ENCODE assay signal across 13 mouse cellular contexts in genomic region chr3:116771597-116771996, GRCm38 (mm10). TPM values are rescaled to one million over a fixed set of nuclear protein-coding genes. Genes with fewer than 3 reads are reported as not detected.
DNase-seq lines count a peak whose midpoint lies in the region; ATAC-seq lines count a peak whose summit lies in the region.
"Had no signal": no experiment of that assay in that cellular context is flagged by ENCODE, and none has a peak within 500 bp of the region (broad histone marks: within the 10 kb centered on the region; RNA-seq: fewer than 3 reads in every experiment).

No protein-coding gene starts in this region.

- H3K4me3 ChIP-seq in midbrain, embryonic 14.5 days (replicated peaks; ENCODE audit: low read depth, low read length) = no peak overlapping the region
- H3K4me3 ChIP-seq in midbrain, embryonic 13.5 days (replicated peaks) = no peak overlapping the region
- H3K4me3 ChIP-seq: embryonic facial prominence, embryonic 12.5 days; forebrain, embryonic 15.5 days; neural tube, embryonic 12.5 days had no signal

- H3K27ac ChIP-seq in midbrain, embryonic 14.5 days (replicated peaks; ENCODE audit: low read depth, low read length) = no peak overlapping the region
- no peak overlapping the region for H3K27ac ChIP-seq in midbrain, embryonic 13.5 days
- H3K27ac ChIP-seq: embryonic facial prominence, embryonic 12.5 days; forebrain, embryonic 15.5 days; neural tube, embryonic 12.5 days had no signal

- H3K9me3 ChIP-seq in midbrain, embryonic 14.5 days (ENCODE audit: control insufficient read depth, low read length) = no peaks in the 10 kb centered on the region
- H3K9me3 ChIP-seq in midbrain, embryonic 13.5 days = no peaks in the 10 kb centered on the region
- H3K9me3 ChIP-seq: embryonic facial prominence, embryonic 12.5 days; forebrain, embryonic 15.5 days; neural tube, embryonic 12.5 days had no signal

- peaks cover 66% of the 10 kb centered on the region for H3K36me3 ChIP-seq in midbrain, embryonic 14.5 days (ENCODE audit: control insufficient read depth, insufficient read depth, low read length)
- peaks cover 59% of the 10 kb centered on the region for H3K36me3 ChIP-seq in midbrain, embryonic 13.5 days

- no peaks in the 10 kb centered on the region for H3K27me3 ChIP-seq in midbrain, embryonic 14.5 days (ENCODE audit: control insufficient read depth, insufficient read depth, low read length)
- no peaks in the 10 kb centered on the region for H3K27me3 ChIP-seq in midbrain, embryonic 13.5 days
- H3K27me3 ChIP-seq: embryonic facial prominence, embryonic 12.5 days; forebrain, embryonic 15.5 days; neural tube, embryonic 12.5 days had no signal

- no peak overlapping the region for H3K4me2 ChIP-seq in midbrain, embryonic 14.5 days (ENCODE audit: low read length)
- no peak overlapping the region for H3K4me2 ChIP-seq in midbrain, embryonic 13.5 days (replicated peaks)
- H3K4me2 ChIP-seq: embryonic facial prominence, embryonic 12.5 days; forebrain, embryonic 15.5 days; neural tube, embryonic 12.5 days had no signal

- DNase-seq in embryo, embryonic 10.5 days (ENCODE audit: low spot score) = peak; percentile 3
- no peak for DNase-seq in embryo, embryonic 11 days
- DNase-seq in kidney, adult 9 months = peak; percentile 21
- no peak for DNase-seq in kidney, postnatal 25 days
- DNase-seq in midbrain, embryonic 14.5 days = peak; percentile 22
- DNase-seq in retina, embryonic 14.5 days (ENCODE audit: low spot score) = peak; percentile 32
- DNase-seq in gastrocnemius, postnatal 4 days (ENCODE audit: low spot score in 2 of 2) = no peak
- DNase-seq: cerebellum, adult 11 months; right cerebral cortex, postnatal 14 days had no signal

- 87% methylated on average over 2 of the region's 2 CpGs for WGBS in midbrain, embryonic 14.5 days
- 83% methylated on average over 2 of the region's 2 CpGs for WGBS in midbrain, embryonic 13.5 days

- ATAC-seq in midbrain, embryonic 14.5 days (ENCODE audit: low FRiP score, low TSS enrichment) = no peak
- no peak for ATAC-seq in midbrain, embryonic 13.5 days
- ATAC-seq: forebrain, embryonic 15.5 days had no signal

- no peak overlapping the region for H3K9ac ChIP-seq in midbrain, embryonic 14.5 days (replicated peaks; ENCODE audit: low read length)
- no peak overlapping the region for H3K9ac ChIP-seq in midbrain, embryonic 13.5 days (replicated peaks)
- H3K9ac ChIP-seq: embryonic facial prominence, embryonic 12.5 days; forebrain, embryonic 15.5 days; neural tube, embryonic 12.5 days had no signal

- no peaks in the 10 kb centered on the region for H3K4me1 ChIP-seq in midbrain, embryonic 14.5 days (ENCODE audit: control insufficient read depth, insufficient read depth, low read length)
- no peaks in the 10 kb centered on the region for H3K4me1 ChIP-seq in midbrain, embryonic 13.5 days (replicated peaks)
- H3K4me1 ChIP-seq: embryonic facial prominence, embryonic 12.5 days; forebrain, embryonic 15.5 days; neural tube, embryonic 12.5 days had no signal

RNA-seq across cellular contexts. Expression of gene Agl, which starts 36.4 kb away (rescaled TPM):
- polyA plus RNA-seq in midbrain, embryonic 14.5 days (2014; fragmentation: Nextera tagmentation; extraction: Ambion mirVana) = 12.3 and 17.4 TPM in 2 replicates
- 15.3 and 17.2 TPM in 2 replicates for polyA plus RNA-seq in midbrain, embryonic 13.5 days (2015; fragmentation: Nextera tagmentation; extraction: Ambion mirVana)
- 100 to 1,000 TPM; 272 to 307 TPM for total RNA-seq in gastrocnemius, postnatal 4 days (2021)

RNA-seq across cellular contexts. Expression of gene Slc35a3, which starts 59.0 kb away (rescaled TPM):
- 7.9 and 8.3 TPM in 2 replicates for polyA plus RNA-seq in midbrain, embryonic 14.5 days (2014; fragmentation: Nextera tagmentation; extraction: Ambion mirVana)
- polyA plus RNA-seq in midbrain, embryonic 13.5 days (2015; fragmentation: Nextera tagmentation; extraction: Ambion mirVana) = 6.3 and 7.2 TPM in 2 replicates
- 10 to 100 TPM; 12.6 to 15.6 TPM for total RNA-seq in gastrocnemius, postnatal 4 days (2021)

Comparison
In these comparisons a context has a peak if more than half of its experiments do, and no peak if none do; other contexts are left out.
1. DNase-seq: peak in embryo, embryonic 10.5 days (single experiment), kidney, adult 9 months (single experiment), midbrain, embryonic 14.5 days (single experiment) and retina, embryonic 14.5 days (single experiment); none in embryo, embryonic 11 days (single experiment), kidney, postnatal 25 days (0 of 2) and gastrocnemius, postnatal 4 days (0 of 2).